Mouse (Mus musculus): Measurements from ENCODE around the gene Pitx1. TPM values are rescaled to one million over a fixed set of nuclear protein-coding genes. Genes with fewer than 3 reads are reported as not detected.

Pitx1 gene
- total and polyA plus RNA-seq, 3 experiments = 0.06 TPM; not detected in 2

GRCm38 (mm10) chr13:55786120-55786519, 49.9 kb downstream of the Pitx1 start:
- Histone ChIP-seq H3K36me3 (ENCODE audit: control insufficient read depth, insufficient read depth, low read length) (no peaks in the 10 kb centered on the region), H3K27me3 (ENCODE audit: control insufficient read depth, insufficient read depth, low read length) (0 out of 2 replicates have a peak, but pooled peaks cover under 1% of the 10 kb centered on the region), H3K4me1 (ENCODE audit: control insufficient read depth, insufficient read depth, low read length) (no peaks in the 10 kb centered on the region), H3K79me2 (replicated peaks; ENCODE audit: control insufficient read depth, insufficient read depth, low read length) (no peaks in the 10 kb centered on the region), H3K27ac (no peak overlapping the region), H3K9ac (ENCODE audit: low read depth, low read length) (no peak overlapping the region), H3K4me3 (no peak overlapping the region)
- 36% methylated on average over 11 of the region's 11 CpGs for WGBS
- no peak for DNase-seq
- intact Hi-C loops (cut with DNase I) = no loop called here
- TF ChIP-seq CTCF (IDR thresholded peaks at IDR 0.05) (no peak), POLR2A (IDR thresholded peaks at IDR 0.05; ENCODE audit: insufficient read depth, low read depth, low read length) (no peak), EP300 (IDR thresholded peaks at IDR 0.05; ENCODE audit: insufficient read depth, low read depth, low read length) (no peak)

- H3K4me1 ChIP-seq (ENCODE audit: control insufficient read depth, insufficient read depth, low read length) = no peaks in the 10 kb centered on the region
- no peaks in the 10 kb centered on the region for H3K27me3 ChIP-seq (ENCODE audit: control insufficient read depth, insufficient read depth, low read length)
- TF ChIP-seq POLR2A (IDR thresholded peaks at IDR 0.05; ENCODE audit: insufficient read depth, low read depth, low read length) = no peak
- H3K27ac ChIP-seq = no peak within 1 kb of the TSS
- H3K9ac ChIP-seq (ENCODE audit: low read depth, low read length) = no peak within 1 kb of the TSS
- intact Hi-C loops (cut with DNase I) = no loop called here
- no peaks in the 10 kb centered on the region for H3K79me2 ChIP-seq (replicated peaks; ENCODE audit: control insufficient read depth, insufficient read depth, low read length)
- no peaks in the 10 kb centered on the region for H3K36me3 ChIP-seq (ENCODE audit: control insufficient read depth, insufficient read depth, low read length)
- DNase-seq = no peak
- H3K4me3 ChIP-seq = no peak within 1 kb of the TSS
- WGBS = 80% methylated on average over 3 of the region's 3 CpGs
Observed at GRCm38 (mm10) chr13:55784268-55784667, 51.7 kb downstream of the Pitx1 start, which contains the start of gene Catsper3. Gene Catsper3 (plus strand): TSS chr13:55784568.

DNA sequence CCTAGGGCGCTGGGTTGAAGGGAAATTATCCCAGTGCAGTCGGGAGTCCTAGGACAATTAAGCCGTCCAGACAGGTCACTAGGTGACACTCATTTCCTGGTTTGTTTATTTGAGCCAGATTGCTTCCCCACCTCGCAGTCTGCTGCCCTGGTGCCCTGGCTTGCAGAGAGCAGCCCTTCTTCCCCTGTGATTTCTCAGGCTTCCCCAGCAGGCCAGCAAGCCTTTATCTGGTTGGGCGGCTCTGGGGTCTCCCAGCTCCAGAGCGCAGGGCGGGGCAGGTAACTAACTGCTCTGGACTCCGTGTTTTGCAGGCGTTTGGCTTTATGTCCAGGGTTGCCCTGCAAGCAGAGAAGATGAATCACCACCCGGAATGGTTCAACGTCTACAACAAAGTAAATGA, 60.9 kb downstream of the Pitx1 start:
- H3K4me1 ChIP-seq (ENCODE audit: control insufficient read depth, insufficient read depth, low read length) = no peaks in the 10 kb centered on the region
- no peaks in the 10 kb centered on the region for H3K27me3 ChIP-seq (ENCODE audit: control insufficient read depth, insufficient read depth, low read length)
- intact Hi-C loops (cut with DNase I) = no loop called here
- no peak overlapping the region for H3K9ac ChIP-seq (ENCODE audit: low read depth, low read length)
- DNase-seq = no peak
- H3K79me2 ChIP-seq (replicated peaks; ENCODE audit: control insufficient read depth, insufficient read depth, low read length) = no peaks in the 10 kb centered on the region
- no peak overlapping the region for H3K4me3 ChIP-seq
- no peak for TF ChIP-seq EP300 (IDR thresholded peaks at IDR 0.05; ENCODE audit: insufficient read depth, low read depth, low read length)
- TF ChIP-seq POLR2A (IDR thresholded peaks at IDR 0.05; ENCODE audit: insufficient read depth, low read depth, low read length) = no peak
- 54% methylated on average over 11 of the region's 11 CpGs for WGBS
- H3K27ac ChIP-seq = no peak overlapping the region
- H3K36me3 ChIP-seq (ENCODE audit: control insufficient read depth, insufficient read depth, low read length) = no peaks in the 10 kb centered on the region

Other genes with a start within 250 kb of the Pitx1 start
- gene B4galt7, start 236.3 kb downstream of the Pitx1 start, total RNA-seq (2021) = 1 to 10 TPM; 8.8 to 9.8 TPM
- 11.4 and 13.2 TPM in 2 replicates for gene B4galt7, start 236.3 kb downstream of the Pitx1 start, polyA plus RNA-seq (2012; rRNA removed)
- 10 to 100 TPM; 10.4 to 10.9 TPM for gene Caml, start 213.2 kb downstream of the Pitx1 start, total RNA-seq (2021)
- 11.7 and 14.9 TPM in 2 replicates for gene Caml, start 213.2 kb downstream of the Pitx1 start, polyA plus RNA-seq (2012; rRNA removed)
- gene Ddx46, start 201.2 kb downstream of the Pitx1 start, total RNA-seq (2021) = 10 to 100 TPM; 20.8 to 21.1 TPM
- gene Ddx46, start 201.2 kb downstream of the Pitx1 start, polyA plus RNA-seq (2012; rRNA removed) = 7.9 and 14.8 TPM in 2 replicates
- gene B230219D22Rik, start 143.1 kb downstream of the Pitx1 start, total RNA-seq (2021) = 10 to 100 TPM; 39.4 to 42.2 TPM
- 22.1 and 52.1 TPM in 2 replicates for gene B230219D22Rik, start 143.1 kb downstream of the Pitx1 start, polyA plus RNA-seq (2012; rRNA removed)
- 10 to 100 TPM; 39.4 to 47.1 TPM for gene Txndc15, start 121.5 kb downstream of the Pitx1 start, total RNA-seq (2021)
- gene Txndc15, start 121.5 kb downstream of the Pitx1 start, polyA plus RNA-seq (2012; rRNA removed) = 29.1 and 37.5 TPM in 2 replicates
- 10 to 100 TPM; 46.7 to 47.6 TPM for gene Pcbd2, start 108.8 kb downstream of the Pitx1 start, total RNA-seq (2021)
- gene Pcbd2, start 108.8 kb downstream of the Pitx1 start, polyA plus RNA-seq (2012; rRNA removed) = 34.0 and 34.6 TPM in 2 replicates
- under 1 TPM in 1 of 2 experiments, not detected in 1; 0.23 TPM for gene Catsper3, start 51.6 kb downstream of the Pitx1 start, total RNA-seq (2021)
- gene Catsper3, start 51.6 kb downstream of the Pitx1 start, polyA plus RNA-seq (2012; rRNA removed) = 0.12 TPM in 1 of 2 replicates, not detected in the other